Mouse (Mus musculus) MEL (cell line): Measurements from ENCODE around the gene Fanci. TPM values are rescaled to one million over a fixed set of nuclear protein-coding genes. Genes with fewer than 3 reads are reported as not detected.

ENCODE experiments used
- DNase-seq: peaks from one replicate; pipeline ENCODE4 v3.0.0; 2011; ENCODE audit warnings: low read depth, low spot score
- H3K27ac ChIP-seq: 2 replicates; pipeline ENCODE4 v1.5.1; 2012; ENCODE audit warnings: low read depth, mild to moderate bottlenecking, control low read depth, low read length, moderate library complexity; ENCODE audit not compliant: control insufficient read depth
- H3K27me3 ChIP-seq, 2 experiments: fragments of 150-350 bp in 1 of 2; sonication (generic) in 1 of 2; 2 replicates each; pipeline ENCODE4 v1.6.1; 2012; ENCODE audit warnings: low read length in 2 of 2, mild to moderate bottlenecking in 2 of 2, improper control_type of control experiment in 1 of 2, moderate library complexity in 1 of 2; ENCODE audit not compliant: insufficient read depth in 2 of 2, control insufficient read depth in 1 of 2
- H3K36me3 ChIP-seq, 2 experiments: 2 replicates each; pipeline ENCODE4 v1.6.1; 2012 to 2014; ENCODE audit warnings: low read length in 2 of 2, improper control_type of control experiment in 1 of 2, inconsistent platforms in 1 of 2, mild to moderate bottlenecking in 1 of 2; ENCODE audit not compliant: insufficient read depth in 2 of 2, control insufficient read depth in 1 of 2
- H3K4me1 ChIP-seq, 2 experiments: fragments of 150-350 bp in 1 of 2; sonication (generic) in 1 of 2; 2 replicates each; pipeline ENCODE4 v1.6.1; 2012; ENCODE audit warnings: low read length in 2 of 2, improper control_type of control experiment in 1 of 2, mild to moderate bottlenecking in 1 of 2; ENCODE audit not compliant: insufficient read depth in 2 of 2, control insufficient read depth in 1 of 2
- H3K4me3 ChIP-seq, 2 experiments: fragments of 150-350 bp in 1 of 2; sonication (generic) in 1 of 2; 2 replicates each; pipeline ENCODE4 v1.5.1; 2012; ENCODE audit warnings: low read depth in 2 of 2, low read length in 2 of 2, mild to moderate bottlenecking in 2 of 2, moderate library complexity in 2 of 2, control low read depth in 1 of 2, improper control_type of control experiment in 1 of 2; ENCODE audit not compliant: control insufficient read depth in 1 of 2, insufficient read depth in 1 of 2
- H3K79me2 ChIP-seq: 2 replicates; pipeline ENCODE4 v1.6.1; 2012; ENCODE audit warnings: mild to moderate bottlenecking, low read length, moderate library complexity; ENCODE audit not compliant: control insufficient read depth, poor library complexity, insufficient read depth
- H3K9ac ChIP-seq: 2 replicates; pipeline ENCODE4 v1.6.1; 2012; ENCODE audit warnings: low read depth, mild to moderate bottlenecking, control low read depth, low read length, moderate library complexity; ENCODE audit not compliant: control insufficient read depth, poor library complexity, severe bottlenecking
- H3K9me3 ChIP-seq: fragments of 150-350 bp; sonication (generic); replicated peaks from 2 replicates; pipeline ENCODE4 v1.6.1; 2012; ENCODE audit warnings: mild to moderate bottlenecking, low read length, improper control_type of control experiment, moderate library complexity; ENCODE audit not compliant: insufficient read depth
- BHLHE40 ChIP-seq: IDR thresholded peaks from 2 replicates; pipeline ENCODE4 v1.6.1; 2012; ENCODE audit warnings: low read depth, mild to moderate bottlenecking, inconsistent platforms, low read length, improper control_type of control experiment, borderline replicate concordance
- CHD2 ChIP-seq: IDR thresholded peaks from 2 replicates; pipeline ENCODE4 v1.6.1; 2011; ENCODE audit warnings: low read length, improper control_type of control experiment
- ELF1 ChIP-seq: IDR thresholded peaks from 2 replicates; pipeline ENCODE4 v1.6.1; 2014; ENCODE audit warnings: low read depth, mild to moderate bottlenecking, inconsistent platforms, low read length, improper control_type of control experiment, moderate library complexity
- EP300 ChIP-seq, 2 experiments: IDR thresholded peaks; 2 replicates each; pipeline ENCODE4 v1.6.1; 2011; ENCODE audit warnings: improper control_type of control experiment in 2 of 2, low read length in 2 of 2, low read depth in 1 of 2, mild to moderate bottlenecking in 1 of 2
- GATA1 ChIP-seq: IDR thresholded peaks from 2 replicates; pipeline ENCODE4 v1.6.1; 2011; ENCODE audit warnings: low read depth, low read length, improper control_type of control experiment
- HCFC1 ChIP-seq: IDR thresholded peaks from 2 replicates; pipeline ENCODE4 v1.6.1; 2012; ENCODE audit warnings: low read depth, mild to moderate bottlenecking, inconsistent platforms, low read length, improper control_type of control experiment, moderate library complexity
- JUND ChIP-seq: IDR thresholded peaks from 2 replicates; pipeline ENCODE4 v1.6.1; 2011; ENCODE audit warnings: low read depth, mild to moderate bottlenecking, improper control_type of control experiment, low read length
- KAT2A ChIP-seq: conservative IDR thresholded peaks from 2 replicates; pipeline ENCODE4 v1.6.1; 2012; ENCODE audit warnings: low read depth, low read length, improper control_type of control experiment, inconsistent platforms
- MAX ChIP-seq: IDR thresholded peaks from 2 replicates; pipeline ENCODE4 v1.6.1; 2011; ENCODE audit warnings: low read length, improper control_type of control experiment
- MAZ ChIP-seq: IDR thresholded peaks from 2 replicates; pipeline ENCODE4 v1.6.1; 2012; ENCODE audit warnings: low read depth, mild to moderate bottlenecking, inconsistent platforms, low read length, improper control_type of control experiment
- MEF2A ChIP-seq: IDR thresholded peaks from 2 replicates; pipeline ENCODE4 v1.6.1; 2014; ENCODE audit warnings: low read depth, mild to moderate bottlenecking, inconsistent platforms, low read length, improper control_type of control experiment; ENCODE audit not compliant: poor library complexity, insufficient replicate concordance, severe bottlenecking; ENCODE audit errors: extremely low read depth
- MXI1 ChIP-seq: IDR thresholded peaks from 2 replicates; pipeline ENCODE4 v1.6.1; 2011; ENCODE audit warnings: mild to moderate bottlenecking, low read depth, low read length, improper control_type of control experiment
- MYB ChIP-seq: IDR thresholded peaks from 2 replicates; pipeline ENCODE4 v1.6.1; 2011; ENCODE audit warnings: mild to moderate bottlenecking, low read depth, low read length, improper control_type of control experiment
- NRF1 ChIP-seq: IDR thresholded peaks from 2 replicates; pipeline ENCODE4 v1.6.1; 2014; ENCODE audit warnings: low read depth, mild to moderate bottlenecking, inconsistent platforms, low read length, improper control_type of control experiment, moderate library complexity; ENCODE audit not compliant: poor library complexity, insufficient read depth, severe bottlenecking
- POLR2A ChIP-seq, 2 experiments: IDR thresholded peaks; 2 replicates each; pipeline ENCODE4 v1.6.1; 2011 to 2012; ENCODE audit warnings: low read length in 2 of 2, mild to moderate bottlenecking in 2 of 2, control low read depth in 1 of 2, improper control_type of control experiment in 1 of 2, low read depth in 1 of 2, moderate library complexity in 1 of 2; ENCODE audit not compliant: control insufficient read depth in 1 of 2, insufficient read depth in 1 of 2, poor library complexity in 1 of 2
- RAD21 ChIP-seq: IDR thresholded peaks from 2 replicates; pipeline ENCODE4 v1.6.1; 2011; ENCODE audit warnings: mild to moderate bottlenecking, low read depth, low read length, improper control_type of control experiment
- RCOR1 ChIP-seq: IDR thresholded peaks from 2 replicates; pipeline ENCODE4 v1.6.1; 2012; ENCODE audit warnings: low read depth, mild to moderate bottlenecking, inconsistent platforms, low read length, improper control_type of control experiment
- TAL1 ChIP-seq: IDR thresholded peaks from 2 replicates; pipeline ENCODE4 v1.6.1; 2012; ENCODE audit warnings: mild to moderate bottlenecking, inconsistent platforms, low read length, moderate library complexity, mixed read lengths
- TCF12 ChIP-seq: IDR thresholded peaks from 2 replicates; pipeline ENCODE4 v1.6.1; 2014; ENCODE audit warnings: low read depth, mild to moderate bottlenecking, inconsistent platforms, low read length, improper control_type of control experiment, moderate library complexity
- UBTF ChIP-seq: IDR thresholded peaks from 2 replicates; pipeline ENCODE4 v1.6.1; 2012; ENCODE audit warnings: low read depth, mild to moderate bottlenecking, inconsistent platforms, low read length, improper control_type of control experiment, moderate library complexity, borderline replicate concordance; ENCODE audit not compliant: insufficient read depth
- USF1 ChIP-seq: IDR thresholded peaks from 2 replicates; pipeline ENCODE4 v1.6.1; 2014; ENCODE audit warnings: low read depth, mild to moderate bottlenecking, inconsistent platforms, low read length, improper control_type of control experiment, moderate library complexity
- USF2 ChIP-seq, 2 experiments: IDR thresholded peaks; 2 replicates each; pipeline ENCODE4 v1.6.1; 2011 to 2012; ENCODE audit warnings: improper control_type of control experiment in 2 of 2, low read length in 2 of 2, borderline replicate concordance in 1 of 2, inconsistent platforms in 1 of 2, low read depth in 1 of 2, mild to moderate bottlenecking in 1 of 2; ENCODE audit not compliant: insufficient read depth in 1 of 2
- ZC3H11A ChIP-seq: IDR thresholded peaks from 2 replicates; pipeline ENCODE4 v1.6.1; 2012; ENCODE audit warnings: low read depth, mild to moderate bottlenecking, inconsistent platforms, low read length, improper control_type of control experiment
- ZKSCAN1 ChIP-seq: IDR thresholded peaks from 2 replicates; pipeline ENCODE4 v1.6.1; 2012; ENCODE audit warnings: low read depth, mild to moderate bottlenecking, inconsistent platforms, low read length, improper control_type of control experiment, moderate library complexity
- ZMIZ1 ChIP-seq: IDR thresholded peaks from 2 replicates; pipeline ENCODE4 v1.6.1; 2012; ENCODE audit warnings: low read depth, mild to moderate bottlenecking, inconsistent platforms, low read length, improper control_type of control experiment, moderate library complexity
- ZNF384 ChIP-seq: IDR thresholded peaks from 2 replicates; pipeline ENCODE4 v1.6.1; 2012; ENCODE audit warnings: low read depth, mild to moderate bottlenecking, inconsistent platforms, low read length, improper control_type of control experiment
- polyA plus RNA-seq, 2 experiments: library from polyadenylated mRNA; stranded (reverse) in 1 of 2; unstranded in 1 of 2; fragments of >175 nt in 1 of 2; fragments of >200 nt in 1 of 2; gene quantifications; 2 replicates each; pipeline versions ENCODE4 v1.2.1 to v1.2.4; 2012; ENCODE audit warnings: low replicate concordance in 2 of 2, low read depth in 1 of 2; ENCODE audit not compliant: insufficient read length in 2 of 2, insufficient read depth in 1 of 2, missing spikeins in 1 of 2
- total RNA-seq: library from RNA; depleted of rRNA; stranded (reverse); fragments of 300-350 nt; gene quantifications from 2 replicates; pipeline ENCODE4 v1.2.3, GENCODE M21; 2012

Fanci gene
- total and polyA plus RNA-seq, 3 experiments: 8.4 to 9.0 TPM; not detected in 1

- H3K9me3 ChIP-seq: no peaks in the 10 kb centered on the region
- TF ChIP-seq TCF12 (no peak), RCOR1 (no peak), HCFC1 (no peak), EP300 (IDR thresholded peaks at IDR 0.05; ENCODE audit: low read depth in 1 of 2, low read length in 2 of 2) (no peak), NRF1 (no peak), MXI1 (no peak), RAD21 (no peak), ZC3H11A (no peak), MEF2A (no peak), CHD2 (no peak), MAZ (no peak), MYB (no peak), BHLHE40 (no peak), ZKSCAN1 (no peak), JUND (no peak), TAL1 (no peak), POLR2A (IDR thresholded peaks at IDR 0.05; ENCODE audit: control insufficient read depth in 1 of 2, insufficient read depth in 1 of 2, low read depth in 1 of 2, low read length in 2 of 2, poor library complexity in 1 of 2) (no peak), GATA1 (no peak), ELF1 (no peak), USF2 (IDR thresholded peaks at IDR 0.05; ENCODE audit: borderline replicate concordance in 1 of 2, insufficient read depth in 1 of 2, low read depth in 1 of 2, low read length in 2 of 2) (no peak)
- H3K4me3 ChIP-seq: no peak overlapping the region
- no peak overlapping the region for H3K9ac ChIP-seq
- no peak overlapping the region for H3K27ac ChIP-seq
- H3K27me3 ChIP-seq: no peaks in the 10 kb centered on the region
- H3K79me2 ChIP-seq: no peaks in the 10 kb centered on the region
- no peak for DNase-seq
- peaks cover 2 to 3% of the 10 kb centered on the region in 2 experiments; a peak in 1 of 4 replicates for H3K36me3 ChIP-seq
- peaks cover 0 to 2% of the 10 kb centered on the region in 2 experiments; a peak in 1 of 4 replicates for H3K4me1 ChIP-seq
These were observed 6.7 kb downstream of the Fanci start for GRCm38 (mm10) chr7:79398426-79398825.

- Histone ChIP-seq H3K79me2 (no peaks in the 10 kb centered on the region), H3K4me3 (no peak overlapping the region), H3K36me3 (peaks cover 0 to 3% of the 10 kb centered on the region in 2 experiments; a peak in 2 of 4 replicates), H3K27ac (no peak overlapping the region), H3K9me3 (no peaks in the 10 kb centered on the region), H3K27me3 (no peaks in the 10 kb centered on the region), H3K4me1 (no peaks in the 10 kb centered on the region), H3K9ac (no peak overlapping the region)
- DNase-seq: no peak
- TF ChIP-seq POLR2A (IDR thresholded peaks at IDR 0.05; ENCODE audit: control insufficient read depth in 1 of 2, insufficient read depth in 1 of 2, low read depth in 1 of 2, low read length in 2 of 2, poor library complexity in 1 of 2) (no peak), HCFC1 (no peak), TCF12 (no peak), MYB (no peak), ZKSCAN1 (no peak), EP300 (IDR thresholded peaks at IDR 0.05; ENCODE audit: low read depth in 1 of 2, low read length in 2 of 2) (no peak), MAZ (no peak), USF1 (no peak), UBTF (no peak), GATA1 (no peak), ZMIZ1 (no peak), MXI1 (no peak), JUND (no peak), KAT2A (no peak), ZNF384 (no peak), MAX (no peak), RAD21 (no peak)
These were observed 7.2 kb downstream of the Fanci start for GRCm38 (mm10) chr7:79398971-79399370.
